Mouse (Mus musculus) left cerebral cortex, adult 2 months (tissue): Measurements from ENCODE around the gene Trim33. TPM values are rescaled to one million over a fixed set of nuclear protein-coding genes. Genes with fewer than 3 reads are reported as not detected.

ENCODE experiments used
- DNase-seq, 2 experiments: peaks; one replicate each; pipeline ENCODE4 v3.0.0; 2021 to 2022; ENCODE audit warnings: low spot score in 2 of 2, mixed read lengths in 1 of 2; ENCODE audit errors: extremely low spot score in 1 of 2
- H3K27ac ChIP-seq: fragments of 200-600 bp; 2 replicates; pipeline ENCODE4 v1.8.1; 2022
- H3K4me3 ChIP-seq: fragments of 200-600 bp; 2 replicates; pipeline ENCODE4 v1.8.1; 2022
- CTCF ChIP-seq: fragments of 200-600 bp; IDR thresholded peaks from 2 replicates; pipeline ENCODE4 v1.8.1; 2022; ENCODE audit warnings: antibody characterized with exemption, mild to moderate bottlenecking, moderate library complexity
- intact Hi-C: fragments of 180-260 bp; cut with DNase I; formaldehyde crosslinking; loops from one replicate; pipeline ENCODE4 v1.15.1; 2025
- total RNA-seq, 2 experiments: library from RNA; stranded (reverse); gene quantifications; 2 replicates each; pipeline ENCODE4 v1.2.3; 2021

Trim33 gene
- total RNA-seq, 2 experiments from 2014 or later = 56.5 to 56.7 TPM

- no peak overlapping the region for H3K27ac ChIP-seq
- no peak for TF ChIP-seq CTCF
- H3K4me3 ChIP-seq = no peak overlapping the region
- intact Hi-C loops = no loop called here
- no peak for DNase-seq
Measured at GRCm38 (mm10) chr3:103405871-103406765, 127.0 kb downstream of the Trim33 start.

Other genes with a start within 250 kb of the Trim33 start
- gene Nras, start 221.0 kb upstream of the Trim33 start, total RNA-seq = 10 to 100 TPM; 60.0 to 69.0 TPM
- not detected for gene Ampd1, start 205.3 kb upstream of the Trim33 start, total RNA-seq
- under 1 TPM; 0.40 to 0.41 TPM for gene Dennd2c, start 176.7 kb upstream of the Trim33 start, total RNA-seq
- 10 to 100 TPM; 68.5 to 68.9 TPM for gene Bcas2, start 107.6 kb upstream of the Trim33 start, total RNA-seq